Mouse (Mus musculus) ES-E14 (cell line): ENCODE measurements around the gene Phlda1. TPM values are rescaled to one million over a fixed set of nuclear protein-coding genes. Genes with fewer than 3 reads are reported as not detected.

ENCODE experiments used
- DNase-seq: peaks from one replicate; pipeline ENCODE4 v3.0.0-alpha.2; 2013; ENCODE audit warnings: low read depth, low spot score
- H3K27ac ChIP-seq: 2 replicates; pipeline ENCODE4 v1.5.1; 2012; ENCODE audit warnings: low read depth, mild to moderate bottlenecking, low read length, moderate library complexity, mixed read lengths; ENCODE audit not compliant: poor library complexity, insufficient read depth, severe bottlenecking
- H3K36me3 ChIP-seq: 2 replicates; pipeline ENCODE4 v1.6.1; 2012; ENCODE audit warnings: mild to moderate bottlenecking, low read length, moderate library complexity, mixed read lengths; ENCODE audit not compliant: control insufficient read depth, poor library complexity, insufficient read depth, severe bottlenecking
- H3K4me1 ChIP-seq, 2 experiments: fragments of 150-350 bp in 1 of 2; sonication (generic) in 1 of 2; 2 replicates each; pipeline ENCODE4 v1.6.1; 2012; ENCODE audit warnings: low read length in 2 of 2, mild to moderate bottlenecking in 1 of 2, mixed read lengths in 1 of 2; ENCODE audit not compliant: control insufficient read depth in 2 of 2, insufficient read depth in 2 of 2, poor library complexity in 1 of 2
- H3K4me3 ChIP-seq, 2 experiments: fragments of 150-350 bp in 1 of 2; sonication (generic) in 1 of 2; 2 replicates each; pipeline ENCODE4 v1.5.1; 2012; ENCODE audit warnings: low read length in 2 of 2, low read depth in 1 of 2, mild to moderate bottlenecking in 1 of 2, mixed read lengths in 1 of 2; ENCODE audit not compliant: insufficient read depth in 1 of 2, poor library complexity in 1 of 2, severe bottlenecking in 1 of 2
- H3K9ac ChIP-seq: 2 replicates; pipeline ENCODE4 v1.6.1; 2012; ENCODE audit warnings: low read depth, mild to moderate bottlenecking, low read length, mixed read lengths; ENCODE audit not compliant: poor library complexity, insufficient read depth, severe bottlenecking
- H3K9me3 ChIP-seq: fragments of 150-350 bp; sonication (generic); 2 replicates; pipeline ENCODE4 v1.6.1; 2012; ENCODE audit warnings: low read depth, mild to moderate bottlenecking, low read length; ENCODE audit not compliant: control insufficient read depth, insufficient read depth
- CHD2 ChIP-seq: IDR thresholded peaks from 2 replicates; pipeline ENCODE4 v1.6.1; 2014; ENCODE audit warnings: mild to moderate bottlenecking, low read depth, low read length, inconsistent platforms
- HCFC1 ChIP-seq: IDR thresholded peaks from 2 replicates; pipeline ENCODE4 v1.6.1; 2012; ENCODE audit warnings: low read length, inconsistent platforms, borderline replicate concordance; ENCODE audit not compliant: insufficient read depth
- MAFK ChIP-seq: IDR thresholded peaks from 2 replicates; pipeline ENCODE4 v1.6.1; 2014; ENCODE audit warnings: mild to moderate bottlenecking, low read depth, low read length, inconsistent platforms; ENCODE audit not compliant: insufficient read depth
- ZC3H11A ChIP-seq: IDR thresholded peaks from 2 replicates; pipeline ENCODE4 v1.6.1; 2012; ENCODE audit warnings: low read depth, mild to moderate bottlenecking, inconsistent platforms, low read length, borderline replicate concordance
- ZNF384 ChIP-seq: IDR thresholded peaks from 2 replicates; pipeline ENCODE4 v1.6.1; 2012; ENCODE audit warnings: low read depth, low read length, inconsistent platforms
- in situ Hi-C, 2 experiments: fragments of 600-800 bp; cut with MboI; formaldehyde crosslinking; loops; one replicate each; pipeline ENCODE4 v1.15.1; 2025; ENCODE audit warnings: low sequenced_read_pairs in 2 of 2, inconsistent platforms in 1 of 2; ENCODE audit not compliant: unreplicated experiment in 2 of 2
- total RNA-seq: library from RNA; depleted of rRNA; stranded (reverse); fragments of 300-350 nt; gene quantifications from 2 replicates; pipeline ENCODE4 v1.2.3, GENCODE M21; 2012

Gene Phlda1
- total RNA-seq, 1 experiment = 9.8 TPM

DNA sequence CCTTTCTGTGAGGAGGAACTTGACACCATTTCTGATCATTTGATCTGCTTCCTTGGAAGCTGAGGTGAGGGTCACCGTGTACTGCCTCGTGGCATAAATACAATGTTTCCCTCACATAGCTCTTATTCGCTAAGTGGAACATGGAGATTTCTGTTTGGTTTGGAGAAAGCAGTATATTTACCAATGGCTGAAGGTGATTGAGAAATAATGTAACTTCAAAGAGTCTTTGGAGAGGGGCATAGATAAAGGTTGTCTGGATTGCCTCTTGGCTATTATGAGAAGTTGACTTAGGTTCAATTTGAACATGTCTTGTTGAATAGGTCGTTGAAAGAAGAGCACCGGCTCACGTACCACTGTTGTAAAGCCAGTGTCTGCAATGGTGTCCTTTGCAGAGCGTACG lies 28.6 kb downstream of the Phlda1 start:
- Histone ChIP-seq H3K36me3 (no peaks in the 10 kb centered on the region), H3K27ac (no peak overlapping the region), H3K4me1 (peaks cover 0 to 2% of the 10 kb centered on the region in 2 experiments; a peak in 2 of 4 replicates), H3K9ac (no peak overlapping the region), H3K4me3 (no peak overlapping the region), H3K9me3 (no peaks in the 10 kb centered on the region)
- in situ Hi-C loops = no loop called here
- no peak for DNase-seq
- TF ChIP-seq CHD2 = no peak
- TF ChIP-seq ZNF384 = no peak
- TF ChIP-seq ZC3H11A = no peak
- TF ChIP-seq HCFC1 = no peak
- no peak for TF ChIP-seq MAFK

DNA sequence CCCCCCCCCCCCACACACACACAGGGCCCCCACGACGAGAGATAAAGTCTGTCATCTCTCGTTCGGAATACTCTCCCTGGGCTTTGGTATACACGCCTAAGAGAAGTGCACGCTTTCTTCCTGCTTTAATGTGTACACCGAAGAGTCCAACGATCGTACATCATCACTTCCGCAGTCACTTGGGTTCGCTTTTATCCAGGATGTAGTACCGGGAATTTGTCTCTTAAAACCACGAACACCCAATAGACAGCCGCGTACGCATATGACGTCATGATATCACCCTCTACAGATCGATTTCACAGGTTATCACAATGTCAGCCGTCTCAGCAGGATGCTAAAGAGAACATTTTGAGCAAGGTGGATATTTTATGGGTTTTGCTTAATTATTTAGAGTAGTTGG lies 31.3 kb downstream of the Phlda1 start:
- Histone ChIP-seq H3K4me1 (peaks cover 0 to 6% of the 10 kb centered on the region in 2 experiments; a peak in 2 of 4 replicates), H3K36me3 (no peaks in the 10 kb centered on the region), H3K9ac (no peak overlapping the region), H3K9me3 (no peaks in the 10 kb centered on the region), H3K27ac (no peak overlapping the region), H3K4me3 (no peak overlapping the region)
- in situ Hi-C loops = no loop called here
- DNase-seq = no peak
- TF ChIP-seq HCFC1 = no peak
- no peak for TF ChIP-seq CHD2
- no peak for TF ChIP-seq MAFK
- no peak for TF ChIP-seq ZC3H11A
- TF ChIP-seq ZNF384 = no peak

DNA sequence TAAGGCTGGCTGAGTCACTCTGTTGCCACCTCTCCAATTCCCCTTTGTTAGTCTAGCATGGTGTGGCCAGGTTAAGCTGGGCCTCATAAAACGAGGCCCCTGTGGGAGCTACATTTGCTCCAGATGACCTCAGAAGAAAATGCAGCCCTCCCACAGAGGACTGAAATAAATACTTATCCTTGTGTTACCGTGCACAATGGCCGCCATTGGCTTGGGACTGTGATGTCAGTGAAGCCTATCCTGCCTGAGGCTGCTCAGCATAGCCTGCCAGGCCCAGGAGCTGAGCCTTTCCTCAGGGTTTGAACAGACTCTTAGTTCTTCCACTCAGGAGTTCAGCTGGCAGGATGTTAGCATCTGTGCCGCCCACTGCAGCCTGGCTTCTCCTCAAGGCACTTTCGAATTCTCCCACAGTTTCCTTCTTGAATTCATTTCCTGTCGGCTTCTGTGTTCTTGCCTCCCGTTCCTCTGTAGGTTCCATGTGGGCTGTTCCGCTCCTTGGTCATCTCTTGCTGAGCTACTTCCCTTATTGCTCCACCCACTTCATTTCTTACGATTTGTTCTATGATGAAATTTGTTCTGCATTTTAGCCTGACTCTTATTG lies 33.7 kb downstream of the Phlda1 start:
- H3K36me3 ChIP-seq = no peaks in the 10 kb centered on the region
- no peaks in the 10 kb centered on the region for H3K9me3 ChIP-seq
- no peak for DNase-seq
- H3K4me1 ChIP-seq = peaks cover 0 to 8% of the 10 kb centered on the region in 2 experiments; a peak in 2 of 4 replicates
- peak overlapping the region; percentile 8; the same call in 1 of the 2 replicates for H3K9ac ChIP-seq
- in situ Hi-C loops = no loop called here
- no peak for TF ChIP-seq ZC3H11A
- TF ChIP-seq ZNF384 = no peak
- TF ChIP-seq MAFK = no peak
- TF ChIP-seq CHD2 = no peak
- no peak for TF ChIP-seq HCFC1
- H3K27ac ChIP-seq = no peak overlapping the region
- no peak overlapping the region for H3K4me3 ChIP-seq

DNA sequence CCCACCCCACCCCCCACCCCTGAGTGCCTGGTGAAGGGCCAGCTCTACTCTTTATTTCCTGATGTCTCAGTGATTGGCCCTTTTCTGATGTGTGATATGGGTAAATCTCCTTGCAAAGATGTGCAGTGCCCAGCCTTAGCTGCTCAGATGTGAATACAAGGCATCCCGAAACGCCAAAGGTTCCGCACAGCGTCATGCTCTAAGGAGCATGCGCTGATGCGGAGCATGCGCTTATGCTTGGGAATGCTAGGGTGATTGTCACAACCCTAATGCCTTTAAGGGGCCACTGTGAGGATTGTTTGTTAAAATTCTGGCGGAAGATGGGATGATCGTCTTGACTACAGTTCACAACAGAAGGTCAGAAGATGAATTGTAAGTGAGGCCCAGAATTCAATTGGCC lies 34.6 kb downstream of the Phlda1 start:
- in situ Hi-C loops = no loop called here
- H3K36me3 ChIP-seq = no peaks in the 10 kb centered on the region
- no peak overlapping the region for H3K27ac ChIP-seq
- H3K4me3 ChIP-seq = no peak overlapping the region
- no peak for TF ChIP-seq ZNF384
- TF ChIP-seq HCFC1 = no peak
- TF ChIP-seq ZC3H11A = no peak
- TF ChIP-seq CHD2 = no peak
- no peak for TF ChIP-seq MAFK
- H3K4me1 ChIP-seq = peaks cover 0 to 8% of the 10 kb centered on the region in 2 experiments; a peak in 2 of 4 replicates
- no peaks in the 10 kb centered on the region for H3K9me3 ChIP-seq
- H3K9ac ChIP-seq = no peak overlapping the region
- no peak for DNase-seq
